Mouse (Mus musculus) heart, embryonic 14.5 days (tissue): ENCODE data around the gene She. TPM values are rescaled to one million over a fixed set of nuclear protein-coding genes. Genes with fewer than 3 reads are reported as not detected.
A peak's percentile ranks its signal among the peaks of the same experiment; 100 is the strongest.

Source experiments
- ATAC-seq: fragments of 200-750 bp; cut with Nextera tagmentation; 2 replicates; pipeline ENCODE4 v1.8.0; 2017; ENCODE audit warnings: low read depth, moderate TSS enrichment; ENCODE audit not compliant: insufficient number of reproducible peaks, insufficient read depth, low FRiP score
- H3K27ac ChIP-seq, 2 experiments: fragments of 200-500 bp in 1 of 2; fragments of 300-500 bp in 1 of 2; sonication (generic) in 1 of 2; replicated peaks in 1 of 2; 2 replicates each; pipeline ENCODE4 v1.5.1; 2012 to 2014; ENCODE audit warnings: low read depth in 2 of 2, low read length in 2 of 2, control low read depth in 1 of 2, mild to moderate bottlenecking in 1 of 2, mixed read lengths in 1 of 2; ENCODE audit not compliant: control insufficient read depth in 1 of 2, insufficient read depth in 1 of 2
- H3K27me3 ChIP-seq: fragments of 300-500 bp; sonication (generic); 2 replicates; pipeline ENCODE4 v1.6.1; 2014; ENCODE audit warnings: mild to moderate bottlenecking, low read length, control low read depth; ENCODE audit not compliant: control insufficient read depth, insufficient read depth
- H3K36me3 ChIP-seq: fragments of 300-500 bp; sonication (generic); 2 replicates; pipeline ENCODE4 v1.6.1; 2014; ENCODE audit warnings: mild to moderate bottlenecking, control low read depth, low read length, mixed read lengths; ENCODE audit not compliant: control insufficient read depth, insufficient read depth
- H3K4me1 ChIP-seq, 2 experiments: fragments of 200-500 bp in 1 of 2; fragments of 300-500 bp in 1 of 2; sonication (generic) in 1 of 2; 2 replicates each; pipeline ENCODE4 v1.6.1; 2012 to 2014; ENCODE audit warnings: low read length in 2 of 2, control low read depth in 1 of 2, mixed read lengths in 1 of 2; ENCODE audit not compliant: control insufficient read depth in 2 of 2, insufficient read depth in 2 of 2
- H3K4me2 ChIP-seq: fragments of 300-500 bp; sonication (generic); 2 replicates; pipeline ENCODE4 v1.6.1; 2014; ENCODE audit warnings: mild to moderate bottlenecking, low read length
- H3K4me3 ChIP-seq, 2 experiments: fragments of 200-500 bp in 1 of 2; fragments of 300-500 bp in 1 of 2; sonication (generic) in 1 of 2; 2 replicates each; pipeline ENCODE4 v1.5.1; 2012 to 2014; ENCODE audit warnings: low read length in 2 of 2, mild to moderate bottlenecking in 2 of 2, control low read depth in 1 of 2, low read depth in 1 of 2, moderate library complexity in 1 of 2; ENCODE audit not compliant: control insufficient read depth in 1 of 2, insufficient read depth in 1 of 2
- H3K9ac ChIP-seq: fragments of 300-500 bp; sonication (generic); 2 replicates; pipeline ENCODE4 v1.6.1; 2014; ENCODE audit warnings: mild to moderate bottlenecking, low read length
- H3K9me3 ChIP-seq: fragments of 300-500 bp; sonication (generic); 2 replicates; pipeline ENCODE4 v1.6.1; 2016; ENCODE audit warnings: low read length, control low read depth; ENCODE audit not compliant: control insufficient read depth
- WGBS: fragments of 180-500 bp; shearing (Covaris S2); extraction: QIAGEN DNeasy Blood & Tissue Kit; methylation state at CpG from one replicate; pipeline ENCODE4 v1.1.7; 2014; 5-methylcytosine and 5-hydroxymethylcytosine counted together
- polyA plus RNA-seq: library from polyadenylated mRNA; unstranded; fragments of >200 nt; fragmentation: Nextera tagmentation; extraction: Ambion mirVana; gene quantifications from 2 replicates; pipeline ENCODE4 v1.2.1, GENCODE M21; 2014

The She gene
- polyA plus RNA-seq, 1 experiment from 2014 or later: 9.0 TPM

GRCm38 (mm10) chr3:89875781-89876180 is 44.6 kb downstream of the She start:
- Histone ChIP-seq H3K4me2 (no peak overlapping the region), H3K36me3 (no peaks in the 10 kb centered on the region), H3K9me3 (0 out of 2 replicates have a peak, but pooled peaks cover 6% of the 10 kb centered on the region), H3K9ac (no peak overlapping the region), H3K27ac (no peak overlapping the region), H3K4me3 (no peak overlapping the region), H3K27me3 (no peaks in the 10 kb centered on the region), H3K4me1 (no peaks in the 10 kb centered on the region; a peak in 1 of 4 replicates)
- ATAC-seq: no peak
- 82% methylated on average over 8 of the region's 8 CpGs for WGBS

- Histone ChIP-seq H3K4me1 (no peaks in the 10 kb centered on the region; a peak in 1 of 4 replicates), H3K9me3 (0 out of 2 replicates have a peak, but pooled peaks cover 6% of the 10 kb centered on the region), H3K27me3 (no peaks in the 10 kb centered on the region), H3K27ac (no peak overlapping the region), H3K4me2 (no peak overlapping the region), H3K4me3 (no peak overlapping the region), H3K9ac (no peak overlapping the region), H3K36me3 (no peaks in the 10 kb centered on the region)
- ATAC-seq: no peak
- 65% methylated on average over 4 of the region's 4 CpGs for WGBS
Measured at GRCm38 (mm10) chr3:89876469-89876868, 45.3 kb downstream of the She start.

GRCm38 (mm10) chr3:89877129-89877528 is 46.0 kb downstream of the She start:
- Histone ChIP-seq H3K4me1 (no peaks in the 10 kb centered on the region; a peak in 1 of 4 replicates), H3K36me3 (no peaks in the 10 kb centered on the region), H3K9ac (no peak overlapping the region), H3K9me3 (0 out of 2 replicates have a peak, but pooled peaks cover 6% of the 10 kb centered on the region), H3K4me2 (no peak overlapping the region), H3K27me3 (no peaks in the 10 kb centered on the region), H3K4me3 (no peak overlapping the region), H3K27ac (no peak overlapping the region)
- WGBS: 74% methylated on average over 8 of the region's 8 CpGs
- no peak for ATAC-seq

GRCm38 (mm10) chr3:89878456-89878855 is 47.3 kb downstream of the She start:
- WGBS: 31% methylated on average over 3 of the region's 3 CpGs
- no peak overlapping the region for H3K4me3 ChIP-seq
- no peaks in the 10 kb centered on the region for H3K27me3 ChIP-seq

GRCm38 (mm10) chr3:89879326-89879725 is 48.2 kb downstream of the She start:
- WGBS: 58% methylated on average over 3 of the region's 3 CpGs
- no peak for ATAC-seq

More at GRCm38 (mm10) chr3:89878456-89878855, 47.3 kb downstream of the She start:
- Histone ChIP-seq H3K4me2 (no peak overlapping the region), H3K36me3 (no peaks in the 10 kb centered on the region), H3K4me1 (no peaks in the 10 kb centered on the region; a peak in 1 of 4 replicates), H3K9ac (no peak overlapping the region), H3K9me3 (no peaks in the 10 kb centered on the region), H3K27ac (no peak overlapping the region)
- no peak for ATAC-seq

GRCm38 (mm10) chr3:89880036-89880851 is 49.1 kb downstream of the She start:
- Histone ChIP-seq H3K4me3 (no peak overlapping the region), H3K9ac (no peak overlapping the region), H3K27ac (peak overlapping the region; percentile 14 to 31; a peak in 2 of 4 replicates), H3K4me2 (no peak overlapping the region), H3K27me3 (no peaks in the 10 kb centered on the region), H3K36me3 (no peaks in the 10 kb centered on the region), H3K4me1 (no peaks in the 10 kb centered on the region; a peak in 1 of 4 replicates), H3K9me3 (no peaks in the 10 kb centered on the region)
- ATAC-seq: no peak
- 55% methylated on average over 5 of the region's 5 CpGs for WGBS

More at GRCm38 (mm10) chr3:89879326-89879725, 48.2 kb downstream of the She start:
- Histone ChIP-seq H3K9me3 (no peaks in the 10 kb centered on the region), H3K4me2 (no peak overlapping the region), H3K36me3 (no peaks in the 10 kb centered on the region), H3K9ac (no peak overlapping the region), H3K27me3 (no peaks in the 10 kb centered on the region), H3K27ac (no peak overlapping the region), H3K4me3 (no peak overlapping the region), H3K4me1 (no peaks in the 10 kb centered on the region; a peak in 1 of 4 replicates)

- no peak for ATAC-seq
- Histone ChIP-seq H3K4me1 (no peaks in the 10 kb centered on the region; a peak in 1 of 4 replicates), H3K36me3 (no peaks in the 10 kb centered on the region), H3K4me2 (no peak overlapping the region), H3K9me3 (no peaks in the 10 kb centered on the region), H3K27ac (no peak overlapping the region), H3K4me3 (no peak overlapping the region), H3K9ac (no peak overlapping the region), H3K27me3 (no peaks in the 10 kb centered on the region)
- WGBS: 76% methylated on average over 8 of the region's 8 CpGs
Measured at GRCm38 (mm10) chr3:89882556-89883181, 51.5 kb downstream of the She start.
